Mouse (Mus musculus): ENCODE data around the gene 4931414P19Rik. TPM values are rescaled to one million over a fixed set of nuclear protein-coding genes. Genes with fewer than 3 reads are reported as not detected.

Gene 4931414P19Rik
- polyA plus RNA-seq, 1 experiment from 2014 or later: 6.9 TPM

DNA sequence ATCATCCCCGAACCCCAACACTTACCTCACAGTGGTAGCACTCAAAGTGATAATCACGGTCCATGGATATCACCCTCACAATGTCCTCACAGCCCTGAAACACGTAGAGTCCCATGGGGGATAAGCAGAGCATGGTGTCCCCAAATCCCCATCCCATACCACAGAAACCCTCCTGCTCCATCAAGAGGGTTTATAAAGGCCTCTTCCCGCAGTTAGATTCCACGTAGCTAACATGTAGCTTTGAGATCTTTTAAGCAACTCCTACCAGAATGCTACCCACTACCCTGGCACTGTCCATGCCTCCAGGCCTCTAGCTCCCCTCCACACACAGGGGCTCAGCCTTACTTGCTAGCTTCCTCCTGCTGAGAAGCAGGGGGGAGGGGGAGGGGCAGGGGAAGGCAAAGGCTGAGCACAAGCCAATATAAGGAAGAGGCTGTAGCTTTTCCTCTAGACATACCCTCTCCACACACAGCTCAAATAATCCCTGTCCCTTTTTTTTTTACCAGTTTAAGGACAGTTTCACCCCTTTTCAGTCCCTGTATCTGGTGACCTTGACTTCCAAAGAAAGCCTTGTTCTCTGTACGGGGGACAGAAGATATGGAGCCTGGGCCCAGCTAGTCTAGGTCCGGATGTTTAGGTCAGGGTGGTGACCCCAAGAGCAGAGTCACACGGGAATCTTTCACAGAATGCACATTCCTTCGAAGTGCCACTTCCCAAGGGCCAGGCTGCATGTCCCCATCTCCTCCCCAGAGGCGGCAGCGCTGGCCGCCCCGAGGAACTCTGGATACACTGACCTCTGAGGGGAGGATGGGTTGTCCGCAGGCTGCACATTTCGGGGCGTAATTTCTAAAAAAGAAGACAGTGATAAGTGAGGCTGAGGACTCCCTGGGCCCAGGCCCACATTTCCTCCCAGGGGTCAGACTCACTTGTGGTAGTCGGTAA, 36.1 kb downstream of the 4931414P19Rik start:
- H3K27ac ChIP-seq (ENCODE audit: low read length): no peak overlapping the region
- H3K9ac ChIP-seq (replicated peaks; ENCODE audit: low read depth, low read length): no peak overlapping the region
- no peak overlapping the region for H3K4me3 ChIP-seq (replicated peaks; ENCODE audit: low read length)
- no peak; the same call in 1 of the 2 replicates for ATAC-seq
- H3K27me3 ChIP-seq (replicated peaks; ENCODE audit: control insufficient read depth, insufficient read depth, low read length): no peaks in the 10 kb centered on the region
- peaks cover 26% of the 10 kb centered on the region for H3K4me1 ChIP-seq (replicated peaks; ENCODE audit: control insufficient read depth, insufficient read depth, low read length)
- H3K4me2 ChIP-seq (ENCODE audit: low read length): no peak overlapping the region
- H3K9me3 ChIP-seq (ENCODE audit: control insufficient read depth, low read length): no peaks in the 10 kb centered on the region
- H3K36me3 ChIP-seq (ENCODE audit: control insufficient read depth, insufficient read depth): no peaks in the 10 kb centered on the region
- WGBS: 66% methylated on average over 17 of the region's 17 CpGs

DNA sequence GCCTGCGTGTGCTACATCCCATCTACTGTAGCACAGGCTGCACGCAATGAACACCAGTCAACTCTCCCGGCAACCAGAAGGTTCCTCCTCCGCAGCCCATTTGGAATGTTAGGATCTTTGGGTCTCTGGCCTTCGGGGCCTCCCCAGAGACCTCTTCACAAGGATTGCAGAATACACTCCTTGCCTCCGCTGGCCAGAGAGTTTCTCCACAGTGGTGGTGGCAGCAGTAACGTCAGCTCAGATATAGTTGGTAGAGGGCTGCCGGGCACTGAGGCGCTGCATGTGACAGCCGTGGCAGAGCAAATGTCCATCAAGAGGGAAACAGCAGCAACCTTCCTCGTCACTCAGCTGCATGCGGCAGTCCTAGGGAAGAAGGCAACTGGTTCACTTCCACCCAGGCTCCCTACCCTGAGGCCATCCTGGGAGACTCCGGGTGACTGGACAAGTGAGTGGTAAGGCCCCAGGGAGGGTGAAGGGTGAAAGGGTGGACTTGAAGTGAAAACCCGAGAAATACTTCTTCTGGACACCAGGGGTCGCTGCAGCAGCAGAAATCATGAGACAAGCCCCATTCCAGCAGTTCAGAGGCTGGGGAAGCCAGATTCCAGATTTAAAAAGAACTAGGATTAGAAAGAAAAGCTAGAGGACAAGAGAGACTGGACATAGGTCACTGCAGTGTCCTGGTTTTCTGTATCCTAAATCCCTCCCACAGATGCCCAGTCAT, 36.9 kb downstream of the 4931414P19Rik start:
- Histone ChIP-seq H3K27me3 (replicated peaks; ENCODE audit: control insufficient read depth, insufficient read depth, low read length) (no peaks in the 10 kb centered on the region), H3K27ac (ENCODE audit: low read length) (no peak overlapping the region), H3K36me3 (ENCODE audit: control insufficient read depth, insufficient read depth) (no peaks in the 10 kb centered on the region), H3K4me1 (replicated peaks; ENCODE audit: control insufficient read depth, insufficient read depth, low read length) (peaks cover 20% of the 10 kb centered on the region), H3K4me3 (replicated peaks; ENCODE audit: low read length) (no peak overlapping the region), H3K4me2 (ENCODE audit: low read length) (no peak overlapping the region), H3K9ac (replicated peaks; ENCODE audit: low read depth, low read length) (no peak overlapping the region), H3K9me3 (ENCODE audit: control insufficient read depth, low read length) (no peaks in the 10 kb centered on the region)
- 73% methylated on average over 15 of the region's 15 CpGs for WGBS
- peak; percentile 21; the same call in 1 of the 2 replicates for ATAC-seq

DNA sequence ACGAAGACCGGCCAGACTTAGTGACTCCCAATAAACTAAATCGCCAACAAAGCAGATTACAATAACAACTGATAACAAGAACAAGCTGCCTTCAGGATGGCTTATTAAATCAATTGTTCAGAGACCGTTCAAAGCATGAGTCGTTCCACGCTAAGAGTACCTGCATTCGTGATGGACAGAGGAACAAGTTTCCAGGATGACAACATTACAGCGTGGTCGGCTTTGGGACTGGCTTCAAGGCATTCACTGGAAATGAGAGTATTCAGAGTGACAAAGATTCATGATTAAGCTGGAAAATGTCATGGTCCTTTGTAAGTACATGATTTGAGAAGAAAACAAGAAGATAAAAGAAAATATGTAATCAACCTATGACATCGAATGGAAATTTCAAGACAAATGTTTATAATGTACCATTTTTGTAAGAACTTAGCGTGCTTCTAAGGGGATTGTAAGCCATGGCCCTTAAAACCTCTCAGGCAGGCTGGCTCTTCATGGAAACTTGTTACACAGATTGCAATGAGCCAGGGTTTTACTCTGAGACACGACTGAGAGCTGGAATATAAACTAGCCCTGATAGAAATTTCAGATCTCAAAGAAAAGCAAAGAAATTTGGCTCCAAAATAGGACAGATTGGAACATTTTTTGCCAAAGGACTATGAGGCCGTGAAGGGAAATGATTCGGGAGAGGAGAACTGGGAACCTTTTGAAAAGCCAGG, 45.1 kb downstream of the 4931414P19Rik start:
- 79% methylated on average over 14 of the region's 14 CpGs for WGBS
- H3K9me3 ChIP-seq (ENCODE audit: control insufficient read depth, low read length): no peaks in the 10 kb centered on the region
- H3K27me3 ChIP-seq (replicated peaks; ENCODE audit: control insufficient read depth, insufficient read depth, low read length): no peaks in the 10 kb centered on the region
- ATAC-seq: no peak
- H3K4me3 ChIP-seq (replicated peaks; ENCODE audit: low read length): no peak overlapping the region
- no peaks in the 10 kb centered on the region for H3K36me3 ChIP-seq (ENCODE audit: control insufficient read depth, insufficient read depth)
- no peak overlapping the region for H3K4me2 ChIP-seq (ENCODE audit: low read length)
- no peak overlapping the region for H3K9ac ChIP-seq (replicated peaks; ENCODE audit: low read depth, low read length)
- no peak overlapping the region for H3K27ac ChIP-seq (ENCODE audit: low read length)
- H3K4me1 ChIP-seq (replicated peaks; ENCODE audit: control insufficient read depth, insufficient read depth, low read length): no peaks in the 10 kb centered on the region

DNA sequence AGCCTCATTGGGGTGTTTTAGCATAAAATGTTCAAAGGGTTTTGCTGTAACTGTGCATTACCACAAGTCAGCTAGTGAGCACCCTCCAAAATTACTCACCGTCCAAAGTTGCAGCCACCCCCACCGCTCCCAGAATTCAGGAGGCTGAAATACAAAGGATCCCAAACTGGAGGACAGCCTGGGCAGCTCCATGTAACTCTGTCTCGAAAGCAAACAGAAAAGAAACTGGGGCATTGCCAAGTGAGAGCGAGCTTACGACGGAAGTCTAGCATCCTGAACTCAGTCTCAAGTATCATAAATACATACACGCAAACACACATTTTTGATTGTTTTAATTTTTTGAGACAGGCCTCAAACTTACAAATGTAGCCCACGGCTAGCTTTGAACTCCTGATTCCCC, 48.5 kb downstream of the 4931414P19Rik start:
- no peak overlapping the region for H3K27ac ChIP-seq (ENCODE audit: low read length)
- WGBS: 66% methylated on average over 8 of the region's 8 CpGs
- no peaks in the 10 kb centered on the region for H3K27me3 ChIP-seq (replicated peaks; ENCODE audit: control insufficient read depth, insufficient read depth, low read length)
- H3K4me3 ChIP-seq (replicated peaks; ENCODE audit: low read length): no peak overlapping the region
- H3K4me2 ChIP-seq (ENCODE audit: low read length): no peak overlapping the region
- H3K4me1 ChIP-seq (replicated peaks; ENCODE audit: control insufficient read depth, insufficient read depth, low read length): peaks cover 7% of the 10 kb centered on the region
- no peaks in the 10 kb centered on the region for H3K9me3 ChIP-seq (ENCODE audit: control insufficient read depth, low read length)
- H3K36me3 ChIP-seq (ENCODE audit: control insufficient read depth, insufficient read depth): no peaks in the 10 kb centered on the region
- H3K9ac ChIP-seq (replicated peaks; ENCODE audit: low read depth, low read length): no peak overlapping the region
- ATAC-seq: no peak

DNA sequence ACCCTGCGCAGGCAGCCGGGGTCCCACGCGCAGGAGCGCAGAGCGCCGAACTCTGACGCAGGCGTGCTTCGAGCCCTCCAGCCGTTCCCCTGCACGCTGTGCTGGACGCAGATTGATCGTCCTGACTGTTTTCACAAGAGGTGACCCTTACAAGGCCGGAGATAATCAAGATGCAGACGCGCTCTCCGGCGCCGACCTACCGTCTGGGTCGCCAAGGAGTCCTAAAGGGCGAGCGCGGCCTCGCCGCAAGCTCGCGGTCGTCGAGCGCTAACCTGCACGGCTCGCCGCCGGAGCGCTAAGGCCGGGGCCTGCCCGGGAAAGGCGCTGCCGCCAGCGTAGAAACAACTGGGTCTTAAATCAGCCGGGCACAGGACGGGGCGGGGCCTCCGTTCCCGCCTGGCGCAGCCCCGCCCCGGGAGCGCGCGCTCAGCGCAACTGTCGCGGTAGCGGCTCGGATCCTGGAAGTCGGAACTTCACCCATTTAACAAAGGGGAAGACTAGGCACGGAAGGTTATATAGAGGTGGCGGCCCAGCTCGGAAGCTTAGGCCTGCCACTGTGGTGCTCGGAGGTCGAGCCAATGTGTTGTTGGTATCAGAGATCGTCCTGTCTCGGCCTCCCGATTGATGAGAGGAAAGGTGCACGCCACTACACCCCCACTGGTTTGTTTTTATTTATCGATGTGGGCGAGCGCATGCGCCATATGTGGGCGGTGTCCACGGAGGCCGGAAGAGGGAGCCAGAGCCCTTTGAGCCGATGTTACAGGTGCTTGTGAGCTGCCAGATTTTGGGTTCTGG, 51.6 kb downstream of the 4931414P19Rik start, which contains the start of gene Haus4:
Gene Haus4, minus strand, starts transcription at position 642 of the 795 bp plus-strand sequence.
- H3K27me3 ChIP-seq (replicated peaks; ENCODE audit: control insufficient read depth, insufficient read depth, low read length): no peaks in the 10 kb centered on the region
- no peaks in the 10 kb centered on the region for H3K9me3 ChIP-seq (ENCODE audit: control insufficient read depth, low read length)
- H3K27ac ChIP-seq (ENCODE audit: low read length): peak within 1 kb of the TSS; percentile 31; the same call in 1 of the 2 replicates
- under 1% methylated on average over 76 of the region's 76 CpGs for WGBS
- H3K9ac ChIP-seq (replicated peaks; ENCODE audit: low read depth, low read length): peak within 1 kb of the TSS; percentile 66
- H3K4me1 ChIP-seq (replicated peaks; ENCODE audit: control insufficient read depth, insufficient read depth, low read length): peaks cover 7% of the 10 kb centered on the region
- H3K4me2 ChIP-seq (ENCODE audit: low read length): peak within 1 kb of the TSS; percentile 95
- H3K4me3 ChIP-seq (replicated peaks; ENCODE audit: low read length): peak within 1 kb of the TSS; percentile 69
- ATAC-seq: peak; percentile 95
- H3K36me3 ChIP-seq (ENCODE audit: control insufficient read depth, insufficient read depth): no peaks in the 10 kb centered on the region; the same call in 1 of the 2 replicates

DNA sequence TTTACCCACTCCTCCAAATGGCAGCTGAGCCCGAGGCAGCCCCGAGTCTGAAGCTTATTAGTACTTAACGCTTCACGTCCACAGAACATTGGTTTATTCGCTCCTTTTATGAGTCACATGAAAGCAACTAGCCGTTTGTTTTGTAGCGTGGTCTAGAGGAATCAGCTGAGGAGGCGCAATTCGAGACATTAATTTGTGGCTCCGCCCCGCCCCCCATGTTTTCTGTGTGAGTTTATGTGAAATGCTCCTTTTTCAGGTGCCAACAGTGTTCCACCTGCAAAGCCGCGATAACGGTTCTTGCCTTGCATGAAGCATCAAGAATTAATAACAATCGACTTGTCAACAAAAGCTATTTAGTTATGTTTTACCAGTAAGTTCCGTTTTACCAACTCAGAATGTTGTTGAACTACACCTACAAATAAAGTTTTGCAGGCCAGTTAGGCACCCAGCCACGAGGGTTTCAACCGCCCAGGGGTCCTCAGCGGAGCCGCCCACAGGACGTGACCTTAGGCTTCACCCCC, 52.3 kb downstream of the 4931414P19Rik start:
- Histone ChIP-seq H3K9me3 (ENCODE audit: control insufficient read depth, low read length) (no peaks in the 10 kb centered on the region), H3K36me3 (ENCODE audit: control insufficient read depth, insufficient read depth) (peaks cover 2% of the 10 kb centered on the region; the same call in 1 of the 2 replicates), H3K27ac (ENCODE audit: low read length) (no peak overlapping the region; the same call in 1 of the 2 replicates), H3K27me3 (replicated peaks; ENCODE audit: control insufficient read depth, insufficient read depth, low read length) (no peaks in the 10 kb centered on the region), H3K4me1 (replicated peaks; ENCODE audit: control insufficient read depth, insufficient read depth, low read length) (peaks cover 7% of the 10 kb centered on the region), H3K4me2 (ENCODE audit: low read length) (peak overlapping the region; percentile 95), H3K9ac (replicated peaks; ENCODE audit: low read depth, low read length) (peak overlapping the region; percentile 66), H3K4me3 (replicated peaks; ENCODE audit: low read length) (peak overlapping the region; percentile 69)
- no peak; the same call in 1 of the 2 replicates for ATAC-seq
- 2% methylated on average over 21 of the region's 21 CpGs for WGBS

DNA sequence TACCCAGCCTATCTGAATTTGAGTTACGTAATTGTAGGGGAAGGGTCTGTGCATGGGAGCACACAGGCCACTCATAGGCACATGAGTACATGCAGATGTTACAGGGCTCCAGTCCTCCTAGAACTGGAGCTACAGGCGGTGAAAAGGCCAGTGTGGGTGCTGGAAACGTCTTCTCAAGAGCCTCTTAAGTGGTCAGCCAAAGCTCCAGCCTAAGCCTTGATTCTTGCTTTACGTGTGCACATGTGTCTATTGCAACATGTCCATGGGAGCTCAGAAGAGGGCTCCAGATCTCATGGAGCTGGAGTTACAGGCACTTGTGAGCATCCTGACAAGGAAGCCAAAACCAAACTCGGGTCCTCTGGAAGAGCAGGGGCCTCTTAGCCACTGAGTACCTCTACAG, 61.1 kb downstream of the 4931414P19Rik start:
- ATAC-seq: no peak
- peaks cover 5% of the 10 kb centered on the region; the same call in 1 of the 2 replicates for H3K36me3 ChIP-seq (ENCODE audit: control insufficient read depth, insufficient read depth)
- no peaks in the 10 kb centered on the region for H3K4me1 ChIP-seq (replicated peaks; ENCODE audit: control insufficient read depth, insufficient read depth, low read length)
- no peaks in the 10 kb centered on the region for H3K27me3 ChIP-seq (replicated peaks; ENCODE audit: control insufficient read depth, insufficient read depth, low read length)
- H3K4me2 ChIP-seq (ENCODE audit: low read length): no peak overlapping the region
- H3K27ac ChIP-seq (ENCODE audit: low read length): no peak overlapping the region
- 92% methylated on average over 5 of the region's 5 CpGs for WGBS
- no peaks in the 10 kb centered on the region for H3K9me3 ChIP-seq (ENCODE audit: control insufficient read depth, low read length)
- no peak overlapping the region for H3K9ac ChIP-seq (replicated peaks; ENCODE audit: low read depth, low read length)
- H3K4me3 ChIP-seq (replicated peaks; ENCODE audit: low read length): no peak overlapping the region

DNA sequence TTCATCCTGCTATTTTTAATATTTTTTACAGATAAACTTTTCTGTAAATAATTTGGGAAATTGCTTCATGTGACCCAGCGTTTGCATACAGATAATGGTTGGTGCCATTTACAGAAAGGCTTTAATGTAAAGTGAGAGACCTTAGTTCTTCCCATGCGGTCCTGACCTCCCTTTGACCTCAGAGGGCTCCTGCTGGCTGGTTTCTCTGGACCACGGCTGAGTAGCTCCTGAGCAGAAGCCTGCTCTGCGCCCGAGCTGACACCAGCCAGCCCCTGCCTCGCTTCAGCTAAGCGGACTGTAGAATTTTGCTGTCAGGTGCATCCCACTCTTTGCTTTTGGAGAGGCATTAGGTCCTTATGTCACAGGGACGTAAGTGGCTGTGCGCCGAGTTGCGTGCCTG, 65.0 kb downstream of the 4931414P19Rik start:
- Histone ChIP-seq H3K4me1 (replicated peaks; ENCODE audit: control insufficient read depth, insufficient read depth, low read length) (no peaks in the 10 kb centered on the region), H3K9me3 (ENCODE audit: control insufficient read depth, low read length) (no peaks in the 10 kb centered on the region), H3K4me3 (replicated peaks; ENCODE audit: low read length) (no peak overlapping the region), H3K27me3 (replicated peaks; ENCODE audit: control insufficient read depth, insufficient read depth, low read length) (no peaks in the 10 kb centered on the region), H3K36me3 (ENCODE audit: control insufficient read depth, insufficient read depth) (peaks cover 3% of the 10 kb centered on the region; the same call in 1 of the 2 replicates), H3K9ac (replicated peaks; ENCODE audit: low read depth, low read length) (no peak overlapping the region), H3K27ac (ENCODE audit: low read length) (no peak overlapping the region), H3K4me2 (ENCODE audit: low read length) (no peak overlapping the region)
- ATAC-seq: no peak
- WGBS: 68% methylated on average over 11 of the region's 11 CpGs
